Mouse (Mus musculus): ENCODE measurements around the gene Cd93.

GRCm38 (mm10) chr2:148419151-148419550 lies 24.2 kb downstream of the Cd93 start:
- TF ChIP-seq CHD2 (IDR thresholded peaks at IDR 0.05; ENCODE audit: low read depth, low read length) (no peak), HCFC1 (IDR thresholded peaks at IDR 0.05; ENCODE audit: borderline replicate concordance, insufficient read depth, low read length) (no peak), MAFK (IDR thresholded peaks at IDR 0.05; ENCODE audit: insufficient read depth, low read depth, low read length) (no peak)
